Mouse (Mus musculus) gastrocnemius, adult 2 months (tissue): Measurements from ENCODE around the gene Fbxl20. TPM values are rescaled to one million over a fixed set of nuclear protein-coding genes. Genes with fewer than 3 reads are reported as not detected.

Source experiments
- DNase-seq: peaks from one replicate; pipeline ENCODE4 v3.0.0; 2022
- H3K27ac ChIP-seq: fragments of 200-600 bp; 2 replicates; pipeline ENCODE4 v1.8.1; 2022; ENCODE audit warnings: mild to moderate bottlenecking
- H3K4me3 ChIP-seq: fragments of 200-600 bp; 2 replicates; pipeline ENCODE4 v1.8.1; 2022; ENCODE audit warnings: mild to moderate bottlenecking, moderate library complexity
- CTCF ChIP-seq: fragments of 200-600 bp; IDR thresholded peaks from 2 replicates; pipeline ENCODE4 v1.8.1; 2022; ENCODE audit warnings: antibody characterized with exemption, mild to moderate bottlenecking, moderate library complexity
- intact Hi-C: fragments of 180-260 bp; cut with DNase I; formaldehyde crosslinking; loops from one replicate; pipeline ENCODE4 v1.15.1; 2025
- total RNA-seq, 2 experiments: library from RNA; stranded (reverse); gene quantifications; 2 replicates each; pipeline ENCODE4 v1.2.3; 2021

Fbxl20 gene
- total RNA-seq, 2 experiments from 2014 or later, result 8.2 to 9.7 TPM

DNA sequence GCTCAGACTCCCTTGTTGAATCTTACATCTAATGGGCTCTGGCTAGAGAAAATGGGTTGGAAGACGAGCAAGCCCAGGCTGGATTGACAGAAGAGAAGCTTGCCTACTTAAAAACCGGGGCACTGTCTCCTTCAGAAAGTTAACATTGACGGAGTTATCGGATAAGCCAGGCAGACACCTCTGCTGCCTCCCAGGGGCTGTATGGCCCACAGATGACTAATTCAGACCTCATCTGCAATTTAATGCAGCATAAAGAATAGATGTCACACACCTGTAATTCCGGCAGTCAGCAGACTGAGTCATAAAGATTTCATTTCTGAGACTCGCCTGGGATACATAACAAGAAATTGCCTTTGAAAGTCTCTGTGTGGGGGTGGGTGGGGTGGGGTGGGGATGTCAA, 69.8 kb downstream of the Fbxl20 start:
- intact Hi-C loops, result no loop called here
- Histone ChIP-seq H3K27ac (no peak overlapping the region), H3K4me3 (no peak overlapping the region)
- DNase-seq, result no peak
- no peak for TF ChIP-seq CTCF

DNA sequence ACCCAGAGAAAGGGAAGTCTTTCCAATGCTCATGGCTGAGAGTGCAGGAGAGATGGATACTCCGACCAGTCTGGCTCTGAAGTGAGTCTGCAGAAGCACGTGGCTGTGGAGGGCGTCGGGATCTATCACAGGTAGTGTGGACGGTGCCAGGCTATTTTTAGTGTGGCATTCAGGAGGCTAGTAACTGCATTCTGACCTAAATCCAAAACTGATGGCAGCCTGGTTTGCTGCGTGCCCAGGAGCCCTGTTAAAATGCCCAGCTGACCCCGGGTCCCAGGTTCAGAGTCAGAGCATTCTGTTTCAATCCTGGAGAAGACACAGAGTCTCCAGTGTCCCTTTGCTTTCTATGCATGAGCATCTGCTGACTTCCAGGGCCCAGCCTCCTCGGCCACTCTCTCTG, 73.1 kb downstream of the Fbxl20 start:
- intact Hi-C loops, result no loop called here
- Histone ChIP-seq H3K4me3 (no peak overlapping the region), H3K27ac (peak overlapping the region; percentile 61)
- no peak for TF ChIP-seq CTCF
- peak; percentile 79 for DNase-seq

DNA sequence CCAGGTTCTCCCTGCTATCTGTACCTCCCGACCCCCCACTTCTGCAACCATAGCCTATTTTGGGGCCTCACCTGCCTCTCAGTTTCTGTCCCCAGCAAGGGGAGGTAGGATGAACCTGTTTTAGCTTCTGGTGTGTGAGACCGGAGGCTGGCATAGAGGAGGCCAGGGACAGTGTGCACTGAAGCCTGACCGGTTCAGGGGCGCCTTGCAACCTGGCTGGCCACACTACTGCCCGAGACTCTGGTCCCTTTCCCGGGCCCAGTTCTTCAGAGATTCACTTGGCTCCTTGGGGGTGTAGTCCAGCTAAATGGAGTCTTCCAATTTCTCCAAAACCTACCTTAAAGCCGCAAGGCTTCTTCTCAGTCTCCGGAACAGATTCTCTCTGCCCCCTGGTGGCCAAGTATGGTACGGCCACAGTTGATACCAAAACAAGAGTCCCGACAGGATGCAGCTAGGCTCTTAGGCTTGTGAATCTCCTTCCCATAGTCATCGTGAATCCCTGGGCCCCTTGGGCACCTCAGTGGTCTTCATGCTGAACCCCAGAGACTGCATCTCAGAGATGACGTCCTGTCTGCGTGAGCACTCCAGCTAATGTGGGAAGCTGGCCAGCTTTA, 74.9 kb downstream of the Fbxl20 start:
- no peak overlapping the region for H3K4me3 ChIP-seq
- no peak overlapping the region for H3K27ac ChIP-seq
- intact Hi-C loops, result loop anchor here (1.0 kb wide), 1 partner anchor 44 kb away; no protein-coding TSS in a partner anchor

DNA sequence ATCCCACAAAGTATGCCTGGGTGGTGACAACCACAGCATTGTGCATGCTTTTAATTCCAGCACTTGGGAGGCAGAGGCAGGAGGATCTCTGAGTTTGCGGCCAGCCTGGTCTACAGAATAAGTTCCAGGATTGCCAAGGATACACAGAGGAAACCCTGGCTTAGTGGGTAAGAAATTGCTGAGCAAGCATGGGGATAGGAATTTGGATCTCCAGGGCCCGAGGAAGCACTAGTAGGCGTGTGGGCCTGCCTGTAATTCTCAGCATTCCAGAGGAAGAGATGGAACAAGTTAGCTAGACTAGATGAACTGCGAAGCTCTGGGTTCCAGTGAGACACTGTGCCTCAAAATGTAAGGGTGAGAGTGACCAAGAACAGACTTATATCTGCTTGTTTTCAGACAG, 76.8 kb downstream of the Fbxl20 start:
- intact Hi-C loops, result no loop called here
- no peak overlapping the region for H3K4me3 ChIP-seq
- no peak for DNase-seq
- no peak overlapping the region for H3K27ac ChIP-seq
- TF ChIP-seq CTCF, result no peak

More for the DNA sequence above, 74.9 kb downstream of the Fbxl20 start:
- TF ChIP-seq CTCF, result peak; percentile 92
- peak; percentile 88 for DNase-seq

DNA sequence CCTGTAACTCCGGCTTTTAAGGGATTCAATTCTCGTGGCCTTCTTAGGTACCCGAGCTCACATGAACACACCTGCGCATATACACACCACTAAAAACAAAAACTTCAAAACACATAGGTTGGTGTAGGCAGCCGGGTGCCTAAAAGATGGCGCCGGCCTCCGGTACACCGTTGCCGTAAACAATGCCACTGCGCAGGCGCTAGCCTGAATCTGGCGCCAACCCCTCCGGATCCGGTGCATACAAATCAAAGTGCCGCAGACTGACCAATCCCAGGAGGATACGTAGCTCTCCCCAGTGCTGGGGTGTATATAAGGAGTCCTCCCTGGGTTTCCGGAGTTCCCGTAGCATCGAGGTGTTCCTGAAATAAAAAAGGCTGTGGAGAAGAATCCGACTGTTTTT, 82.9 kb downstream of the Fbxl20 start:
- intact Hi-C loops, result no loop called here
- no peak for TF ChIP-seq CTCF
- Histone ChIP-seq H3K27ac (no peak overlapping the region), H3K4me3 (no peak overlapping the region)
- DNase-seq, result no peak

DNA sequence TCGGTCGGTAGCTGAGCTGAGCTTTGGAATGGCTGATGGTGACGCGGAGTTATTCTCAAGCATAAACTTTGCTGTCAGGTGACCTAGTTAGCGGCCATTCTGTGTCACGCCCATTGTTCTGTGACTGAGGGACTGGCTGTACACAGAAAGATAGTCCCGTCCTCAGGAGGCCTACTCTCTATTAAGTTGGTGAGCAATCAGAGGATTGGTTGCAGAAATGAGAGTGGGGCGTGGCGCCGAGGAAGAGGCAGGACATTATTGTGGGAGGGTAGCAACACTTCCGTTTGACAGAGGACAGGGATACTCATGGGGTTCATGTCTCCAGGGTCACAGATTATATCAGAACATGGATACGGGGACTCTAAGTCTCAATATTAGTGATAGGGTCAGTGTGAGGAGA, 84.0 kb downstream of the Fbxl20 start:
- H3K27ac ChIP-seq, result no peak overlapping the region
- intact Hi-C loops, result no loop called here
- DNase-seq, result no peak
- no peak overlapping the region for H3K4me3 ChIP-seq
- no peak for TF ChIP-seq CTCF

DNA sequence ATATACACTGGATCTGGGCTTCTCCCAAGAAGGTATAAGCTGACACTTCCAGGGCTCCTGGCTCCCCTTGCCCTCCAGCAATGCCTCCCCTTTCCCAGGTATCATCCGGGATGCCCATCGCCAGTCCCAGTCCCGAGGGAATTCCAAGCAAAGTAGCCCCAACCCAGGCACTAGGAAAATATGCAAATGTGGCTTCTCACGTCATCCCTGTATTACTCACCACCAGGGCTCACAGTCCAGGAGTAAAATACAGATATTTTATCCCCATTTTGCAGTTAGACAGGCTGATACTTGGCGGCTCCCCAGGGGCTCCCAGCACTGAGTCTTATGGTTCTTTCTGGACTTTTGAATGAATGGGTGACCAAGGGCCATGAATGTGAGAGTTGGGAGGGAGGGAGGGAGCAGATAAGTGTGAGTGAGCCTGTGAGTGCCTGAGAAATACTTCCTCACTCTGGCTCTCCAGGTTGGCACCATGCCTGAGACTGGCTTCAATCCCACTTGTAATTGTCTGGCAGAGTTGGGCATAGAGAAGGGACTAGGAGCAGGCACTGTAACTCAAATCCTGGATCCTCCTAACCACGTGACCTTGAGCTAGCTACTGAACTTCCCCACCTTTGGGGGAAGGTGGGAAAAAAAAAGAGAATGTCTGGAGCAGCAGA, 88.2 kb downstream of the Fbxl20 start:
- DNase-seq, result peak; percentile 36
- Histone ChIP-seq H3K27ac (no peak overlapping the region), H3K4me3 (no peak overlapping the region)
- intact Hi-C loops, result no loop called here
- TF ChIP-seq CTCF, result no peak

DNA sequence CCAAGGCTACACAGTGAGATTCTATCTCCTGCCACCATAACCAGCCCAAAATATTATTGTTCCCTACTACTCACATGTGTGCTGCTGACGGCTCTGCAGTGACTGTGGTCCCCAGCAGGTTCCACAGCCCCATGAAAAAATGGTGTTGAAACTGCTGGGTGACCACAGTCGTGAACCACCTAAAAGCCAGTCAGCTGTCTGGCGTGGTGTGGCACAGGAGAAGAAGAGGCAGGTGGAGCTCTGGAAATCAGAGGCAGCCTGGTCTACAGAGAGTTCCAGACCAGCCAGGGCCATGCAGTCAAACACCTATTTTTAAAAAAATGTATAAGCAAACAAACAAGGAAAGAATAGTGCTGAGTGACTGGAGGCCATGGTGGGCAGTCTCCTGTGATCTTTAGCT, 88.8 kb downstream of the Fbxl20 start:
- Histone ChIP-seq H3K27ac (no peak overlapping the region), H3K4me3 (no peak overlapping the region)
- TF ChIP-seq CTCF, result no peak
- intact Hi-C loops, result no loop called here
- DNase-seq, result no peak

DNA sequence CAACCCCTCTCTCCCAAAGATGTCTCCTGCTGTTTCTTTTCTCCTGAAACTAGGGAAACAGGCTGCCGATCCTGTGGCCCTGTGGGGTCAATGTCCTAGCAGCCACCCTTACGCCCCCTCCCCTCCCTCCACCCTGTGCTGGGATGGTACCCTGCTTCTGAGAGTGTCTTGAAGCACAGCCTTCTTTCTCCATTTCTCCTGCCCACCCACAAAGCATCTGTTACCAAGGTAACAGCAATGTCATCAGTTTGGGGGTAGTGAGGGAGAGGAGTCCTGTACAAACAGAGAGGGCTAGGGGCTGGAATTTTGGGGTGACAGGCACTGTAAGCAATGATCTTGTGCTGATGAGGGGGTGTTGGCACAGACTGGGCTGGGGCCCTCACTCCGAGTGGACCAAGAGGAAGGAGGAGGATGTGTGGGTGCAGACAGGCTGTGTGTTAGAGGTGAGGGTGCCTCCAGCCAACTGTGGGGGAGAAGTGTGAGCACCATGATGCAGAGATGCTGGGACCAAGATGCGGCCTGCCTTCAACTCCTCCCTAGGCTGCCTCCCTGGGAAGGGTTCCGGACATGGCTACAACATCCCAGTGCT, 90.0 kb downstream of the Fbxl20 start:
- Histone ChIP-seq H3K4me3 (no peak overlapping the region), H3K27ac (peak overlapping the region; percentile 40; the same call in 1 of the 2 replicates)
- TF ChIP-seq CTCF, result no peak
- DNase-seq, result no peak
- intact Hi-C loops, result no loop called here

DNA sequence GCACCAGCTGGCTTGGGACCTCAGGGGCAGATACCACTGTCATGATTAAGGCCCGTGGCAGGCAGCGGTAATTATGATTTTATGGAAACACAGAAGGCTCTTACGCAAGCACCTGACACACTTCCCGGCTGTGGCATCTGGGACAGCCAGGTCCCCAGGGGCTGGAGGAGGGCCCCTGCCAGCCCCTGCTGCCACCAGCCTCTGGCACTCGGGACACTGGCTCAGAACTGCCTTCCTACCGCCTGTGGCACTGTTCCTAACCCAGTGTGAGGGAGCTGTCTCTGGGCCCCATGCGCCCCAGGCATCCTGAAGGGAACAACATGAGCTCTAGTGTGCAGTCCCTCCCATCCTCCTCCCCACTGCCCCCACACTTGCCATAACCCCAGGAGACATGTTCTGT, 90.5 kb downstream of the Fbxl20 start:
- intact Hi-C loops, result no loop called here
- Histone ChIP-seq H3K27ac (peak overlapping the region; percentile 40; the same call in 1 of the 2 replicates), H3K4me3 (no peak overlapping the region)
- peak; percentile 80 for DNase-seq
- TF ChIP-seq CTCF, result no peak

DNA sequence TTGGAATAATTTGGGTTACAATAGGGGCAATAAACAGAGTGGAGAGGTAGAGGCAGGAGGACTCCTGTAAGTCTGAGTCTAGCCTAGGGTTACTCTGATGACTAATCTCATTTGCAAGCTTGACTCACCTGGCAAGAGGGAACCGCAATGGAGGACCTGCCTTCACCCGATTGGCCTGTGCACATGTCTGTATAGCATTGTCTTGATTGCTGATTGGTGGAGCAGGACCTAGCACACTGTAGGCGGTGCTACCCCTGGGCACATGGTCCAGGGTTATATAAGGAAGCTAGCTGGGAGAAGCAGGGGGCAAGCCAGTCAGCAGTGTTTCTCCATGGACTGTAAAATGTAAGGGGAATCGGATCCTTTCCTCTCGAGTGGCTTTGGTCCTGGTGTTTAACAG, 92.2 kb downstream of the Fbxl20 start:
- no peak overlapping the region for H3K4me3 ChIP-seq
- H3K27ac ChIP-seq, result no peak overlapping the region
- intact Hi-C loops, result no loop called here
- TF ChIP-seq CTCF, result no peak
- DNase-seq, result peak; percentile 45

DNA sequence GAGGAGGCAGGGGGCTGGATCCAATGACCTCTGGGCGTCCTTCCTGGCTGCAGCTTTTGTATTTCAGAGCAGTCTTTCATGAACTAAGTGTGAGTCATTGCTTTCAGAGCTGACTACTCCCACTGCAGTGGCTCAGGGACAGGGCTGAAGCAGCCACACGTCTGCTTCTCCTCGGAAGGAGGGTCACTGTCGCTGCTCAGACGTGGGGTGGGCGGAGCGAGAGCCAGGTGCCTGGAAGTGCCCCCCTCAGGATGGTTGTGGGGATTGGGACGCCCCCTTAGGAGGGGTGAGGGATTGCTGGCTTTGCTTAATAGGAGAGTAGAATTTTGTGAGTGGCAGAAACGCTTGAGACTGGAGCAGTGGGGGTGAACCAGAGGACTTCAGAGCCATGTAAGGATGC, 92.7 kb downstream of the Fbxl20 start:
- Histone ChIP-seq H3K27ac (no peak overlapping the region), H3K4me3 (no peak overlapping the region)
- intact Hi-C loops, result no loop called here
- no peak for TF ChIP-seq CTCF
- no peak for DNase-seq

DNA sequence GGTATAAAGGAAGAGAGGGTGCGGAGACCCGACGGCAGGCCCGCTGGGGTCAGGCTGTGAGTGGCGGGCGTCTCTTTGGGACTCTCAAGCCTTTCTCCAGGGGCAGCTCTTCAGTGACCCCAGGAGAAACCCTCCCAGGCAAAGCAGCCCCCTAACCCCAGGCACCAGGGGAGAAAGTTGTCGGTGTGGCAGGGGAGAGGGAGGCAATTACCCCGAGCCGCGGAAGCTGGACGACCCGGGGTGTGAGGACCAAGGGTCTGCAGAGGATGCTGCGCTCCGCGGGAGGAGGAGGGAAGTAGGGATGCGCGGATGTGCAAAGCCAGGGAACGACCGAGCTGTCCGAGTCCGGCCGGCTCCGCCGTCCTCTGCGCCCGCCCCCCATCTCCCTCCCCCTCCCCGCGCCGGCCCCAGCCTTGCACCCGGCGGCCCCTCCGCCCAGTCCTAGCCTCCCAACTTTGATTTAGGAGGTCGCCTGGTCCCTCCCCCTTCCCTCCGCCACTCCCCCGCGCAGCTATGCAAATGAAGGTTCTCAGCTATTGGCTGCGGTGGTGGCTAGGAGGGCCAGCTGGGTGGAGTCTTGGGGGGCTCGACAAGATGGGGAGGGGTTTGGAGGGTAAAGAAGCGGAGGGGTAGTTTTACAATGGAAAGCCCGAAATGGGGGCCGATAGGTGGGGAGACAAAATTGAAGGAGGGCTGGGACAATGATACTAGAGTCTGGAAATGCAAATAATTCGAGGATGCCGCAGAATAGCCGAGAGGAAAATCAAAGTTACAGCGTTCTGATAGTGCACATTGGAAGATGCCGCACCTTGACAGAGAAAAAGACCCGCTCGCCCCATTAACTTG, 97.0 kb downstream of the Fbxl20 start, which contains the start of gene Stac2:
TSS of gene Stac2 (minus strand) at position 474 of the 846 bp plus-strand sequence.
- Histone ChIP-seq H3K27ac (0 out of 2 replicates have a peak within 1 kb of the TSS, but pooled peaks have one; percentile 12), H3K4me3 (peak within 1 kb of the TSS; percentile 70)
- intact Hi-C loops, result no loop called here
- no peak for TF ChIP-seq CTCF
- peak; percentile 78 for DNase-seq
